Comparison of ENCODE assay signal across 35 mouse cellular contexts in genomic region chr12:112368112-112368511, GRCm38 (mm10).
"Had no signal": no experiment of that assay in that cellular context is flagged by ENCODE, and none has a peak within 500 bp of the region (broad histone marks: within the 10 kb centered on the region; RNA-seq: fewer than 3 reads in every experiment).

No protein-coding gene starts in this region.

- H3K4me1 ChIP-seq: heart, embryonic 12.5 days; heart, embryonic 15.5 days; intestine, embryonic 15.5 days had no signal

- DNase-seq: heart, postnatal 10 days; heart, postnatal 14 days; heart, postnatal 36 days; heart, postnatal 4 days; kidney, adult 11 months; kidney, adult 18-20 months; kidney, adult 2 months; kidney, adult 8-10 months; kidney, adult 9 months; kidney, postnatal 10 days; kidney, postnatal 14 days; kidney, postnatal 25 days; kidney, postnatal 36 days; kidney, postnatal 4 days; layer of hippocampus, adult 9-11 months; layer of hippocampus, postnatal 36 days had no signal

- H3K27me3 ChIP-seq: heart, embryonic 15.5 days; hindbrain, embryonic 12.5 days; hindbrain, embryonic 15.5 days; intestine, embryonic 15.5 days had no signal

- H3K36me3 ChIP-seq: heart, embryonic 10.5 days; heart, embryonic 12.5 days; heart, embryonic 13.5 days; heart, embryonic 15.5 days; hindbrain, embryonic 10.5 days; hindbrain, embryonic 12.5 days; hindbrain, embryonic 13.5 days; hindbrain, embryonic 15.5 days; intestine, embryonic 15.5 days; kidney, embryonic 15.5 days had no signal

- H3K4me2 ChIP-seq: heart, embryonic 11.5 days; heart, embryonic 12.5 days; heart, embryonic 13.5 days; heart, embryonic 15.5 days; hindbrain, embryonic 12.5 days; hindbrain, embryonic 13.5 days; hindbrain, embryonic 14.5 days; hindbrain, embryonic 15.5 days; intestine, embryonic 15.5 days; kidney, embryonic 15.5 days had no signal

- H3K27ac ChIP-seq: heart, embryonic 10.5 days; heart, embryonic 13.5 days; heart, embryonic 15.5 days; hindbrain, embryonic 10.5 days; hindbrain, embryonic 12.5 days; hindbrain, embryonic 13.5 days; hindbrain, embryonic 14.5 days; hindbrain, embryonic 15.5 days; hindbrain, postnatal 0 days; intestine, embryonic 15.5 days; kidney, embryonic 15.5 days; kidney, postnatal 0 days; layer of hippocampus, adult 2 months; left cerebral cortex, adult 2 months had no signal

- H3K4me3 ChIP-seq: heart, embryonic 10.5 days; heart, embryonic 12.5 days; heart, embryonic 13.5 days; heart, embryonic 15.5 days; hindbrain, embryonic 10.5 days; hindbrain, embryonic 12.5 days; hindbrain, embryonic 13.5 days; hindbrain, embryonic 15.5 days; intestine, embryonic 15.5 days; kidney, embryonic 15.5 days; layer of hippocampus, adult 2 months; left cerebral cortex, adult 2 months had no signal

- H3K9ac ChIP-seq: heart, embryonic 12.5 days; heart, embryonic 13.5 days; heart, embryonic 15.5 days; hindbrain, embryonic 12.5 days; hindbrain, embryonic 13.5 days; hindbrain, embryonic 14.5 days; hindbrain, embryonic 15.5 days; intestine, embryonic 15.5 days; kidney, embryonic 15.5 days had no signal

- H3K9me3 ChIP-seq: heart, embryonic 15.5 days; hindbrain, embryonic 12.5 days; hindbrain, embryonic 15.5 days; intestine, embryonic 15.5 days; kidney, embryonic 15.5 days had no signal

- ATAC-seq: hindbrain, embryonic 16.5 days; hindbrain, postnatal 0 days; inflammation-experienced regulatory T-cells, adult 6 months; intestine, embryonic 15.5 days; intestine, postnatal 0 days had no signal
